Mouse (Mus musculus) lung, postnatal 0 days (tissue): Measurements from ENCODE around the gene Galr3.

Experiments used
- CTCF ChIP-seq: IDR thresholded peaks from 2 replicates; pipeline ENCODE4 v1.5.1; 2016; ENCODE audit warnings: antibody characterized with exemption, mild to moderate bottlenecking
- EP300 ChIP-seq: IDR thresholded peaks from 2 replicates; pipeline ENCODE4 v1.6.1; 2016; ENCODE audit warnings: antibody characterized with exemption, mild to moderate bottlenecking, control low read depth

- TF ChIP-seq CTCF (no peak), EP300 (no peak)
Observed at GRCm38 (mm10) chr15:79005581-79005980, 36.1 kb upstream of the Galr3 start.
